Mouse (Mus musculus) right cerebral cortex, postnatal 4 days (tissue): ENCODE data around the gene Hist1h3g.
"Not testable (repeated sequence)": the region's sequence is repeated elsewhere in the genome, so short reads cannot be mapped to it uniquely, and the experiment has no call there.

ENCODE experiments used
- DNase-seq: peaks from one replicate; pipeline ENCODE4 v3.0.0-alpha.2; 2022

Hist1h3g gene

DNA sequence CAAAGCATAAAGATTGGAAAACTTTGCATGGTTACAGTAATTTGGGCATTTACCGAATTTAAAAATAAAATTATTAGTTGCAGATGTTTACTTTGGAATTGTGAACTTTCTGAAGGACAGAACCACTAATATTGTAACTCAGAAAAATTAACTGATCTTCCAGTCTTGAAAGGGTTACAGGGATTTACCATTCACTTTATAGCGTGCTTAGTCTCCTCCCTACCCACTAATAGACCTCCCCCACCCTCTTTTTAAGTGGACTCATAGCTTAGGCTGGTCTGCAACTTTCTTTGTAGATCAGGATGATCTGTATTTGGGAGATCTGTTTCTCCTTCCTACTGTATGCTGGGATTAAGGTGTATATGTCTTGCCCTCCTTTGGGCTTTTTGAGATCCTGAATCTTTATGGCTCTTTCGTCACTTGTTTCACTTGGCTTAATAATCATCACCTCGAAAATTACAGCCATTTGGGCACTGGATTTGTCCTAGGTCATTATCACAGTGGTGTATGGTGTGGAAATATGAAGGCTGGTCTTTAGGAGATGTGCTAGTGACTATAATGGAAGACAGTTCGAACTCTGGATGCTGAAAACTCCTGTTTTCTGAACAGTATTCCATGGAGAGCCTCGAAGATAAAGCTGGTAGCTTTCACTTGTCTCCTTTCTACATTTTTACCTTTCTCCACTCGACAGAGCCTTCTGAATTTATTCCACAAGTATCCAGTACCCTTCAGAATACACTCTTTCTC is 1.0 kb downstream of the Hist1h3g start:
- no peak for DNase-seq

DNA sequence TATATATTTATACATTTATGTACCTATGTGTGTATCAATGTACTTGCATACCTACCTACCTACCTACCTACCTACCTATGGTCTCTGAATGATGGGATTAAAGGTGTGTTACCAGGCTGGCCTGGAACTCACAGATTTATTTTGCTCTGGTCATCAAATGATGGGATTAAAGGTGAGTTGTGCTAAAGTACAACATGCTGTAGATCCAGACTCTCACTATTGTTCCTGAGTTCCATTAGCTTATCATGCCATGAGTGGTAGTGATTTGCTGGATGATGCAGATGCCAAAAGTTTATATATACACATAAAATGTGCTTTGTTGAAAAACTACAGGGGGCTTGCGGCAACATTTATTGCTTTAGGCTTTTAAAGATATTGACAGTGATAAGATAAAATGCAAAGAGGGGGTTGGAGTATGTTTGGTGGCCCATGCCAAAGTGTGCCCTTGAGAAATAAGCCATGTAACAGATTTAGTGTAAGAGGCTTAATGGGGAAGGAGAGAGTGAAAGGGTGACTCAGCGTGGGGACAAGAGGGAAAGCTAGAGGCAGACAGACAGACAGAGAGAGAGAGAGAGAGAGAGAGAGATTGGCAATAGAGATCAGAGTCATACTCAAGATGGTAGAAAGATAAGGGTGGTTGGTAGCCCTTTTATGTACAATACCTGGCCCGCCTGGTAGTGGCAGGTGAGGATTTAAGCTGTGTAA is 1.9 kb downstream of the Hist1h3g start:
- DNase-seq = no peak

DNA sequence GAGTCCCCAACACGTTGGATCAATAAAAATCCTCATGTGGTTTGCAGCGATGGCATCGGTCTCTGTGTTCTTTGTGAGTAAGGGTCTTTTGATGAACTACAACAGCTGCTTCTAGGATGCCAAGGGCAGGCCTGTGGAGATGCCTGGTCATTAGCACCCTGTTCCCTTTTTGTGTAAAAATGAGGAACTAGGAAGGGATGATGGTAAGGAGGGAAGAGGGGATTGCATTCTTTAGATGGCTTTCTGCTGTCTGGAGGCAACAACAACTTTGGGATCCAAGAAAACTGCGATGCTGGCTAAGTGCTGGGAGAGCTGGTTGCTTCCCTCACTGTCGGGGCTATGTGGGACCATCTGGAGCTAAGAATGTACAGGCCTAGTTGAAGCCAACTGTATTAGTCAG is 3.0 kb downstream of the Hist1h3g start:
- DNase-seq = no peak

DNA sequence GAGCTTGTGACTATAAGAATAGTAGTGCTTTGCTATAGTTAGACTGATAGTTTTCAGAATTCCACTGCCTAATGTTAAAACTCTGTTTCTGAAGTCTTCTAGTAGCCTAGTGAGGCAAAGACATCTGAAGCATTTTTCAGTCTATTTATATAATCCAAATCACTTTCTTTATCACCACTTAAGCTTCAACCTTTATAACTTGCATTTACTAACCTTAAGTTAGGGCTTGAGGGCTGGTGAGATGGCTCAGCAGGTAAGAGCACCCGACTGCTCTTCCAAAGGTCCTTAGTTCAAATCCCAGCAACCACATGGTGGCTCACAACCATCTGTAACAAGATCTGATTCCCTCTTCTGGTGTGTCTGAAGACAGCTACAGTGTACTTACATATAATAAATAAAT is 4.6 kb downstream of the Hist1h3g start:
- DNase-seq = not testable (repeated sequence)

DNA sequence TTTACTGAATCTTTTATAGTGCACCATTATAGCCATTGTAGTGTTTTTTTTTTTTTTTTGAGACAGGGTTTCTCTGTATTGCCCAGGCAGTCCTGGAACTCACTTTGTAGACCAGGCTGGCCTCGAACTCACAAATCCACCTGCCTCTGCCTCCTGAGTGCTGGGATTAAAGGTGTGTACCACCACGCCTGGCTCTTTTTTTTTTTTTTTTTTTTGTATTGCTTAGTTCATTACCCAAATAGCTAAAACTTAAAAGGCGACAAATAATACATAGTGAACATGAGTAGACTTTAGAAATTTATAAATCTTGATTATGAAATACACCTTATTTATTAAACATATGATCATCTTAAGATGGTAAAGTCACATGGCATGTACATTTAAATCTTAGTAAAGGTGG is 6.3 kb downstream of the Hist1h3g start:
- no peak for DNase-seq

DNA sequence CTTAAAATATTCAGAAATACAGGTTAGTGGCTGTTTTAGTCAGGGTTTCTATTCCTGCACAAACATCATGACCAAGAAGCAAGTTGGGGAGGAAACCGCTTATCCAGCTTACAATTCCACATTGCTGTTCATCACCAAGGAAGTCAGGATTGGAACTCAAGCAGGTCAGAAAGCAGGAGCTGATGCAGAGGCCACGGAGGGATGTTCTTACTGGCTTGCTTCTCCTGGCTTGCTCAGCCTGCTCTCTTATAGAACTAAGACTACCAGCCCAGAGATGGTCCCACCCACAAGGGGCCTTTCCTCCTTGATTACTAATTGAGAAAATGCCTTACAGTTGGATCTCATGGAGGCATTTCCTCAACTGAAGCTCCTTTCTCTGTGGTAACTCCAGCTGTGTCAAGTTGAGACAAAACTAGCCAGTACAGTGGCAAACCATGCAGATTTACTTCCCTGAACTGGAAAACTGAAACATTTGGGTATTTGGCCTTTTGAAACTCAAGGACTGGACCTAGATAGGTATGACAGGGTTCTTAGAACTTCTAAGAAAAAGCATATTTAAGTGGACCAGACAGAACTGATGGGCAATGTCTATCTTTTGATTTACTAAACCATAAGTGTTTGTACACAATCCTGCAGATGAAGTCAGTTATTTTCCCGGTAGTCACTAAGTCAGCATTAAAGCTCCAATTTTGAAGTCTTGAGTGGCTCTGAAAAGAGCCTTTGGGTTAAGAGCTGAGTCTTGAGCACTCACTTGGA is 7.2 kb downstream of the Hist1h3g start:
- not testable (repeated sequence) for DNase-seq

DNA sequence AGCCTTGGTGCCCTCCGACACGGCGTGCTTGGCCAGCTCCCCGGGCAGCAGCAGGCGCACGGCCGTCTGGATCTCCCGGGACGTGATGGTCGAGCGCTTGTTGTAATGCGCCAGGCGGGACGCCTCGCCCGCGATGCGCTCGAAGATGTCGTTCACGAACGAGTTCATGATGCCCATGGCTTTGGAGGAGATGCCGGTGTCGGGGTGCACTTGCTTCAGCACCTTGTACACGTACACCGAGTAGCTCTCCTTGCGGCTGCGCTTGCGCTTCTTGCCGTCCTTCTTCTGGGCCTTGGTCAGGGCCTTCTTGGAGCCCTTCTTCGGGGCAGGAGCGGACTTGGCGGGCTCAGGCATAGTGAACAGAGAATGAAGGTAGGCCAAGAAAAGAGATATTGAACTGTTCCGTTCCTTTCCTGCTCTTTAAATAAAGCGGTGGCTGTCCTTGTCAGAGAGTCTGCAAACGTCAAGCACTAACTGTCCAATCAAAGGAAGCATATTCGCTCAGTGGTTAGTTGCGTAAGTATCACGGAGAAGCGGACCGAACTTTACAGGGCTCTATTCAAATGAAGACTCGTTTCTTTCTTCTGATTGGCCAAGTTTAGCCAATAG is 7.9 kb downstream of the Hist1h3g start, which contains the start of gene Hist1h2bh:
Hist1h2bh (minus strand) TSS at position 394 of the 609 bp plus-strand sequence.
- DNase-seq = peak; percentile 14

DNA sequence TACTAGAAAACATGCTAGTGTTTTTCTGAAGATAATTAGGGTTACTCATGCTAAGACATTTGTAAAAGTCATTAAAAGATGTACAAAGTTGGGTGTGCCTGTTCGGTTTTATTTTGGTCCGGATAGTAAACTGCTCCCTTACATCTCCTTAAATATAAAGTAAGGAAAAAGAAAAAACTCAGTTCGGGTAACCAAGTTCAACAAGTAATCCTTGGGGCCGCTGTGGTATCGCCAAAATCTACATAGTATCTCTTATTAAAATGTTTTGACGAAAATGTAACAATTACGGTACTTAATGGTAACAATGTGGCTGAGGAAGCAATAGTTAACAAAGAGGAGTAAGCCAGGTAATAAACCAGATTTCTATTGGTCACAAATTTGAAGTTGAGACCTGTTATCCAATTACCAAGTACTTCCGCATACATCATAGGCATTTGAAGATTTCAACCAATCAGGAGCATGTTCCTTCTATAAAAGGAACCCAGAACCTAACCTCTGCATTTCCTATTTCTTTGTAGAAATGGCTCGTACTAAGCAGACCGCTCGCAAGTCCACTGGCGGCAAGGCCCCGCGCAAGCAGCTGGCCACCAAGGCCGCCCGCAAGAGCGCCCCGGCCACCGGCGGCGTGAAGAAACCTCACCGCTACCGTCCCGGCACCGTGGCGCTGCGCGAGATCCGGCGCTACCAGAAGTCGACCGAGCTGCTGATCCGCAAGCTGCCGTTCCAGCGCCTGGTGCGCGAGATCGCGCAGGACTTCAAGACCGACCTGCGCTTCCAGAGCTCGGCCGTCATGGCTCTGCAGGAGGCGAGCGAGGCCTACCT is 9.0 kb downstream of the Hist1h3g start, which contains the start of gene Hist1h3f:
Hist1h3f (plus strand) TSS at position 88 of the 822 bp plus-strand sequence.
- DNase-seq = peak; percentile 44

DNA sequence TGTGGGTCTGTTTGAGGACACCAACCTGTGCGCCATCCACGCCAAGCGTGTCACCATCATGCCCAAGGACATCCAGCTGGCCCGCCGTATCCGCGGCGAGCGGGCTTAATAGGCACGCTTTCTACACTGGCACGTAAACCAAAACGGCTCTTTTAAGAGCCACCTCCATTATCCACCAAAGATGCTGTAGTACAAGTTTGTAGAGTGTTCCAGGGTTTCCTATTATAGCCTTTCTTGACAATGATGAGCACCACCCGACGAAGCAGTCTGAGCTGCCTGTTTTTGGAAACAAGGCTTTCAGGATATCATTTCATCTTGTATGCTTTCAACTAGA is 9.5 kb downstream of the Hist1h3g start:
- DNase-seq = not testable (repeated sequence)

DNA sequence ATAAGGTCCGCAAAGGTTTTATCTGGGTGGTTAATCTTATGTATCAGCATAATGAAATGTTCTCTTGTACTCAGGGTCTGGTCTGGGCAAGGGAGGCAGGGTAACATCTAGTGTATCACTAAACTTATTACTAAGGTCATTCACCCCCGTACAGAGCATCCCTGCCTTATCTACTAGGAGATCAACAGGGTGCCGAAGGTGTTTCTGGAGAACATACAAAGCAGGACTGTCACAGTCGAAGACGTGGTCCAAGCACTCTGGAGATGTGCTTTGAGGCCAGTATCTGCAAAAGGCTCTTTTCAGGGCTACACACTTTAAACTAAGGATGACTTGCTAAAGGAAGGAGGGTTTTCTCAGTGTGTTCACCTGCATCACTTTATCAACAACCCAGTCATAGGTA is 11.5 kb downstream of the Hist1h3g start:
- no peak for DNase-seq

DNA sequence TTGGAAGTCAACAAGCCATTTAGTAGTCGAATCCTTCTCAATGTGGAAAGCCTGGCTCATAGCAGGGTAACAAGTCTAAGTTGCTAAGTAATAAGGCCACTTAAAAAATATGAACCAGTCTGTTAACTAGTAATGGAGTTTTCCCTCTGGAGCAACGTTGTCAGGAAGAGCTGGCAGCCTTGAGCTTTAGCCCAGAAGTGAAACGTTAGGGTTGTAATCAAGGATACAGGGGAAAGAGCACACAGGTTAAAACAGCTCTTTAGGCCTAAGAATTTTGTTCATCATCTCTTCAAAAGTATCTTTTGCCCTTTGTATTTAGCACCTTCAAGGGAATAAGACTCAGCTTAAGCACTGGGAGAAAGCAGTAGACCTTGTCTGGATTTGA is 15.5 kb downstream of the Hist1h3g start:
- DNase-seq = no peak

DNA sequence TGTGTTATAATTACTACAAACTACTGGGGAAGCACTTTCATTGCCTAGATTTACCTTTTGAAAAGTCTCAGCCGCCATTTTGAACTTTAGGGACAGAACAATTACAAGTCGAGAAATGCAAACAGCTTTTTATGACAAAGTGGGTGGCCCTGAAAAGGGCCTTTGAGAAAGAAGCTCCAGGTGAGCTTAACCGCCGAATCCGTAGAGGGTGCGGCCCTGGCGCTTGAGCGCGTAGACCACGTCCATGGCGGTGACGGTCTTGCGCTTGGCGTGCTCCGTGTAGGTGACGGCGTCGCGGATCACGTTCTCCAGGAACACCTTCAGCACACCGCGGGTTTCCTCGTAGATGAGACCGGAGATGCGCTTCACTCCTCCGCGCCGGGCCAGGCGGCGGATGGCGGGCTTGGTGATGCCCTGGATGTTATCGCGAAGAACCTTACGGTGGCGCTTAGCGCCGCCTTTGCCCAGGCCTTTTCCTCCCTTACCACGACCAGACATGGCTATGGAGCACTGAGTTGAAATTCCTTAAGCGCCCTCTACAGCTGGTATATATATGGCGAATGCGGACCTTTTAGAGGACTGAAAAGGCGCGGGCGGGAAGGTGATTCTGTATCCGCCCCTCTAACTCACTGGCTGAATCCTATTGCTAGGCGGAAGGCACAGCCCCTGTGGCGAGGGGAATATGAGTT is 16.1 kb downstream of the Hist1h3g start, which contains the start of gene Hist1h4f:
Hist1h4f (minus strand) TSS at position 503 of the 689 bp plus-strand sequence.
- DNase-seq = peak; percentile 76

DNA sequence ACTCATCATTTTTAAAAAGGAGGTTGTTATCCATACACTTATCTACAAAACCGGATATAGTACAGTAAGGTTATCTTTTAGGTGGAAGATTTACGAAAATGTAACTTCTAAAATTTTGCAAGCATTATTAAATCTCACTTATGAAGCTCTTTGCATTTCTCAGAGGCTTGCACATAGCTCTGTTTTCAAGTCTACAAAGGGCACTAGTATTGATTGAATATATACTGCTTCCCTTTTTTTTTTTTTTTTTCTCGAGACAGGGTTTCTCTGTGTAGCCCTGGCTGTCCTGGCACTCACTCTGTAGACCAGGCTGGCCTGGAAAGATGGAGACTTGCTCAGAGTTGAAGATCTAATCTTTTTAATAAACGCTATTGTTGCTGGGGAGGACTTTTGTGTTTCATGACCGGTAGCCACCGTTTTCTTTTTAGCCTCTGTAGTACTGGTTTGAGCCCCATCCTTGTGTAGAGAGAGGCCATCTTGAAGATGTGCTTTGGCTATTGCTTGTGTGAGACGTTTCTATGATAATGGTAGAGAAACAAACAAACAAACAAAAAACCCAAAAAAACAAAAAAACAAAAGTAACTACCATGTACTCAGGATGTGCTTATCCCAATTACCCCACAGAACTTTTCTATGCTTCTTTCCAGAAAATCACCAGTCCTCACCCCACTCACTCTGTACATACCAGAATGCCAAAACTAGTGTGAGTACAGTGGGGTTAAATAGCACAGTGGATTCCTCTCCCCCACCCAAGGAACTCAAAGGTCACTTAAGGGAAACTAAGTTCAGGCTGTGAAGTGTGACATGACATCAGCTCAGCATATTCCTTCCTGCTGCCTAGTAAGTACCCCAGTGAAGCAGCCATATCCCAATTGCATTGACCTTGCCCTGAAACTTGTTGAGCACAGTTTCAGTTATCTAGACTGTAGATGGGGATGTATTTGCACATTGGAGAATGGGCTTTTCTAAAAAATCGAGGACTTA is 17.0 kb downstream of the Hist1h3g start:
- no peak for DNase-seq

DNA sequence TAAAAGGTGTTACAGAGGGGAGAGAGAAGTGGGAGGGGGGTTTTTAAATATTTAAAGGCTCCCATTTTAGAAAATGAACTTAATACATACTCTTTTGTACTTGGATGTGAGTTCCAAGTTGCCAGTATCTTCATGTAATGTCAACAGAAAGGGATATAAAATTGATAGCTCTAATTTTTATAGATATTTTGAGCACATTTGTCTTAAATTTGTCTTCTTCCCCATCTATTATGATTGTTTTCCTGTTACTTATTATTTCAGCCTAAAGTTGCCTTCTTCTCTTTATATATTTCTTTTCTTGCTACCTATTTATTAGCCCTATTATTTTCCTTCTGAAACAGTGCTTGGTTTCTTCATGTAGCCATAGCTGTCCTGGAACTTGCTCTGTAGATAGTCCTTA is 17.7 kb downstream of the Hist1h3g start, which contains the start of gene Hist1h1d:
Hist1h1d (plus strand) TSS at position 301 of the 400 bp plus-strand sequence.
- DNase-seq = no peak

DNA sequence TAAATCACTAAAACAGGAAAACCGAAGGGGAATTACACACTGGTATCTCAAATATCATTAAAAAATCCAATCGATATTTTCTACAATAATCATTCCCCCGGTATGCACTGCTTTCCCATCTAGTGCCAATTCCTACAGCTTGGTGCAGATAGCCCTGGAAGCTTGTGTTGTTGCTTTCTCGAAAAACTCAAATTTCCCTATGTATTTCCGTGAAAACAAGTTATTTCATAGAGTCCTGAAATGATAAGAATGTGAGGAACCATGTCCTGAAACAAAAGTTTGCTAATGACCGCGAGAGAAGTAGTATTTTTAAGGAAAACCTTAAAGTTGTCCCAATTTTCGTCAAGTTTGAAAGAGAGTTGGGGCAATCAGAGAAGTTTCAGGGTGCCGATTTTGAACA is 19.2 kb downstream of the Hist1h3g start:
- DNase-seq = no peak

DNA sequence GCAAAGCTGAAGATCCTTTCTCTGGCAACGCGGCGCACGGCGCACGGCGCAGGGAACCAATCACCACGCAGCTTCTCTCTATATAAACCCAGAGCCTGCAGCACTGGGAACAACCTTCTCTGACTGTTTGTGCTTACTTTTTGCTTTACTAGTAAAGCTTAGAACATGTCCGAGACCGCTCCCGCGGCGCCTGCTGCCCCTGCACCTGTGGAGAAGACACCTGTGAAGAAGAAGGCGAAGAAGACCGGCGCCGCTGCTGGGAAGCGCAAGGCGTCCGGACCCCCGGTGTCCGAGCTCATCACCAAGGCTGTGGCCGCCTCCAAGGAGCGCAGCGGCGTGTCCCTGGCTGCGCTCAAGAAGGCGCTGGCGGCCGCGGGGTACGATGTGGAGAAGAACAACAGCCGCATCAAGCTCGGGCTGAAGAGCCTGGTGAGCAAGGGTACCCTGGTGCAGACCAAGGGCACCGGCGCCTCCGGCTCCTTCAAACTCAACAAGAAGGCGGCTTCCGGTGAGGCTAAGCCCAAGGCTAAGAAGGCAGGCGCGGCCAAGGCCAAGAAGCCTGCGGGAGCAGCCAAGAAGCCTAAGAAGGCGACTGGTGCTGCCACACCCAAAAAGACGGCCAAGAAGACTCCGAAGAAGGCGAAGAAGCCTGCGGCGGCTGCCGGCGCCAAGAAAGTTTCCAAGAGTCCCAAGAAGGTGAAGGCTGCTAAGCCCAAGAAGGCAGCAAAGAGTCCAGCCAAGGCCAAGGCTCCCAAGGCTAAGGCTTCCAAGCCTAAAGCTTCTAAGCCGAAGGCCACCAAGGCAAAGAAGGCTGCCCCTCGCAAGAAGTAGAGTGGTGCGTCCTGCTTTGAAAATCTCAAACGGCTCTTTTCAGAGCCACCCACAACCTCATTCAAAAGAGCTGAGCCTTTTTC is 20.0 kb downstream of the Hist1h3g start:
- DNase-seq = peak; percentile 60

DNA sequence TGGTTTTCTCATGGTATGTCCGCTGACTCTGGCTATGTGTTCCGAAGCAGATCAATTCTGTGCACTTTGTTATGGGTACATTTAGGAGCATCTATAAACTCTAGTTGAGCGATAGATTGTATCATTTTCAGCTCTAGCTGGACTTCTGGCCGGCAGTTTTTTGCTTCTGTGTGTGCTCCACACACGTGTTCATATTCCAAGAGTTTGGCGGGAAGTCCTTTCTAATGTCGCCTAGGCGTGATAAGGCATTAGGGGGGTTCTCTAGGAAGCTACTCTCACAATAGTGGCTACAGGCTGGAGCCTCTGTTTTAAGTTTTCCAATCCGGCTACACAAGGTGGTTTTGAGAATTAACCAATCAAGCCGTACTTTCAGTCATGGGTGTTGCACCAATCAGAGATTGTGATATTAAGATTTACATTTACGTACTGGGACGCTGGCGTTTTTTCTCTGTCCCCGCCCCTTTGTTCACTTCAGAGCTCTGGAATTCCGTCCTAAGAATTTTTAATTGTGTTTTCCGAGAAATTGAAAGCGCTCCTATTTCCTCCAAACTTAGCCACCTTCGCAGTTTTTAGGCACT is 20.7 kb downstream of the Hist1h3g start:
- DNase-seq = peak; percentile 40

DNA sequence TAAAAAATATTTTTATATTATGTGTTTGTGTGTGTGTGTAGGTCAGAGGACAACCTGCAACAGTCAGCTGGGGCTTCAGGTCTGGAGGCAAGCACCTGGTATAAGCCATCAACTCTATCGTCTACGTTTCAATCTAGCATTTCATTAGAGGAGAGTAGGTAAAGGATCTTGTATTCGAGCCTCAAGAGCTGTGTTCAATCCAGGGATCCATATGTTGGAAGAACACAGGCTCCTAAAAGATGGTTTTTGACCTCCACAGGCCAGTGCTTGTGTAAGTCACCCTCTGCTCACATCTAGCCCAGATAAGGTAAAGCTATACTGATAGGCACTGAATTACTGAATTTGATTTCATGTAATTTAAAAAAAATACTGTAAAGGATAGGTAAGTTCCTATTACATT is 21.7 kb downstream of the Hist1h3g start:
- no peak for DNase-seq

DNA sequence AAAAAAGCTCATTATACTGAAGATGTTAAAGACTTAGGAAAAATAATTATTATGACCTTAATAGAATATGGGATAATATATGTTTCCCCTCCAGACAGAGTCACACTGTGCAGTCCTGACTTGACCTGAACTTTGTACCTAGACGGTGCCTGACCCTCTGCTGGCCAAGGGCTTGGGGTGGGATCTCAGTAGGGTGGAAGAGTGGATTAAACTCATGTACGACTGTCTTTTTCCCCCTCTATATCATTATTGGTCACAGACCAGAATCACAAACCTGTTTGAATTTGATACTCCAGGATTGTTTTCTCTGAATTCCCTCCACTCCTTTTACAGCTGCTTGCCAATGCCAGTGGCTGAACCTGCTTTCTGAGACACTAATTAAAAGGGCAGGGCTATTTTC is 25.5 kb downstream of the Hist1h3g start:
- not testable (repeated sequence) for DNase-seq
